Comparison of ENCODE assay signal across 10 mouse cellular contexts in genomic region chr11:48852190-48852589, GRCm38 (mm10). TPM values are rescaled to one million over a fixed set of nuclear protein-coding genes. Genes with fewer than 3 reads are reported as not detected.
A peak's percentile ranks its signal among the peaks of the same experiment; 100 is the strongest.
DNase-seq lines count a peak whose midpoint lies in the region; ATAC-seq and TF ChIP-seq lines count a peak whose summit lies in the region.
"Had no signal": no experiment of that assay in that cellular context is flagged by ENCODE, and none has a peak within 500 bp of the region (broad histone marks: within the 10 kb centered on the region; RNA-seq: fewer than 3 reads in every experiment).

No protein-coding gene starts in this region.

- no peak overlapping the region for H3K27ac ChIP-seq in lung, embryonic 14.5 days (ENCODE audit: low read depth)
- no peak overlapping the region for H3K27ac ChIP-seq in hindbrain, postnatal 0 days
- H3K27ac ChIP-seq in neural tube, embryonic 14.5 days (ENCODE audit: low read depth, low read length), result no peak overlapping the region

- peaks cover 6% of the 10 kb centered on the region for H3K9me3 ChIP-seq in erythroblast, embryonic 14.5 days (ENCODE audit: control insufficient read depth, low read length)
- H3K9me3 ChIP-seq in lung, embryonic 14.5 days (ENCODE audit: low read depth, low read length), result no peaks in the 10 kb centered on the region
- no peaks in the 10 kb centered on the region for H3K9me3 ChIP-seq in hindbrain, postnatal 0 days (ENCODE audit: low read length)
- H3K9me3 ChIP-seq in neural tube, embryonic 14.5 days (ENCODE audit: control insufficient read depth, low read length), result no peaks in the 10 kb centered on the region

- DNase-seq in lung, embryonic 14.5 days, result no peak
- DNase-seq in lung, adult 18-20 months, result no peak
- no peak for DNase-seq in hindbrain, postnatal 0 days (ENCODE audit: low spot score)
- DNase-seq in adipocyte (ENCODE audit: low spot score), result no peak
- DNase-seq in thymus, postnatal 36 days, result no peak
- DNase-seq: layer of hippocampus, adult 9-11 months had no signal

- WGBS in lung, embryonic 14.5 days, result 76% methylated on average over 4 of the region's 4 CpGs
- WGBS in hindbrain, postnatal 0 days, result 73% methylated on average over 4 of the region's 4 CpGs
- 85% methylated on average over 4 of the region's 4 CpGs for WGBS in neural tube, embryonic 14.5 days

- no peaks in the 10 kb centered on the region for H3K36me3 ChIP-seq in erythroblast, embryonic 14.5 days (ENCODE audit: control insufficient read depth)
- H3K36me3 ChIP-seq in lung, embryonic 14.5 days (ENCODE audit: insufficient read depth), result no peaks in the 10 kb centered on the region
- H3K36me3 ChIP-seq in hindbrain, postnatal 0 days (ENCODE audit: insufficient read depth, low read length), result no peaks in the 10 kb centered on the region
- no peaks in the 10 kb centered on the region for H3K36me3 ChIP-seq in neural tube, embryonic 14.5 days (ENCODE audit: control insufficient read depth, insufficient read depth, low read length)

- no peak for TF ChIP-seq CTCF in lung, embryonic 14.5 days (IDR thresholded peaks at IDR 0.05; ENCODE audit: low read depth)
- no peak for TF ChIP-seq CTCF in hindbrain, postnatal 0 days (IDR thresholded peaks at IDR 0.05; ENCODE audit: low read depth)

- peak overlapping the region; percentile 92; the same call in 1 of the 2 replicates for H3K4me2 ChIP-seq in lung, embryonic 14.5 days
- H3K4me2 ChIP-seq in hindbrain, postnatal 0 days (ENCODE audit: low read depth, low read length), result peak overlapping the region; percentile 80
- peak overlapping the region; percentile 74; the same call in 1 of the 2 replicates for H3K4me2 ChIP-seq in neural tube, embryonic 14.5 days (ENCODE audit: low read depth, low read length)

- no peak overlapping the region for H3K9ac ChIP-seq in lung, embryonic 14.5 days
- no peak overlapping the region for H3K9ac ChIP-seq in hindbrain, postnatal 0 days (replicated peaks; ENCODE audit: low read length)
- H3K9ac ChIP-seq in neural tube, embryonic 14.5 days (replicated peaks; ENCODE audit: low read depth, low read length), result no peak overlapping the region; the same call in 1 of the 2 replicates

- peaks cover 47% of the 10 kb centered on the region for H3K4me1 ChIP-seq in erythroblast, embryonic 14.5 days (ENCODE audit: control insufficient read depth)
- no peaks in the 10 kb centered on the region for H3K4me1 ChIP-seq in lung, embryonic 14.5 days (ENCODE audit: insufficient read depth)
- peaks cover 7% of the 10 kb centered on the region for H3K4me1 ChIP-seq in hindbrain, postnatal 0 days (ENCODE audit: insufficient read depth, low read length)
- H3K4me1 ChIP-seq in neural tube, embryonic 14.5 days (ENCODE audit: control insufficient read depth, insufficient read depth, low read length), result peaks cover 14% of the 10 kb centered on the region

- peak overlapping the region; percentile 76 for H3K4me3 ChIP-seq in erythroblast, embryonic 14.5 days (replicated peaks)
- H3K4me3 ChIP-seq in lung, embryonic 14.5 days (ENCODE audit: low read depth, low read length), result no peak overlapping the region
- H3K4me3 ChIP-seq in hindbrain, postnatal 0 days (ENCODE audit: low read length), result peak overlapping the region; percentile 52; the same call in 1 of the 2 replicates
- H3K4me3 ChIP-seq in neural tube, embryonic 14.5 days (ENCODE audit: low read depth, low read length), result peak overlapping the region; percentile 54

- peaks cover 37% of the 10 kb centered on the region for H3K27me3 ChIP-seq in erythroblast, embryonic 14.5 days (ENCODE audit: control insufficient read depth)
- no peaks in the 10 kb centered on the region for H3K27me3 ChIP-seq in lung, embryonic 14.5 days (ENCODE audit: insufficient read depth, low read length)
- no peaks in the 10 kb centered on the region for H3K27me3 ChIP-seq in hindbrain, postnatal 0 days (ENCODE audit: insufficient read depth, low read length)
- H3K27me3 ChIP-seq in neural tube, embryonic 14.5 days (ENCODE audit: control insufficient read depth, insufficient read depth, low read length), result no peaks in the 10 kb centered on the region

- no peak for ATAC-seq in erythroblast, adult 5-6 weeks (replicated peaks; ENCODE audit: low FRiP score, poor library complexity, severe bottlenecking)
- no peak for ATAC-seq in lung, embryonic 14.5 days (ENCODE audit: insufficient read depth)
- no peak for ATAC-seq in hindbrain, postnatal 0 days
- no peak for ATAC-seq in neural tube, embryonic 14.5 days (ENCODE audit: low read depth)

RNA-seq across cellular contexts. Expression of gene Irgm1, which starts 19.3 kb away (rescaled TPM):
- 0.11 TPM in 1 of 2 replicates, not detected in the other for polyA plus RNA-seq in erythroblast, embryonic 14.5 days (2012)
- total RNA-seq in erythroblast, adult 5-6 weeks (2015; ENCODE audit: low replicate concordance), result 54.8 and 67.1 TPM in 2 replicates
- 58.3 and 69.6 TPM in 2 replicates for total RNA-seq in erythroblast, adult 5-6 weeks (2017; ENCODE audit: low replicate concordance)
- polyA plus RNA-seq in lung, embryonic 14.5 days (2014; fragmentation: Nextera tagmentation; extraction: Ambion mirVana), result 6.7 and 7.6 TPM in 2 replicates
- 5.8 and 6.0 TPM in 2 replicates for total RNA-seq in hindbrain, postnatal 0 days (2014; rRNA removed)
- polyA plus RNA-seq in hindbrain, postnatal 0 days (2015; fragmentation: Nextera tagmentation; extraction: Ambion mirVana), result 6.3 and 8.2 TPM in 2 replicates
- polyA plus RNA-seq in neural tube, embryonic 14.5 days (2014; fragmentation: Nextera tagmentation; extraction: Ambion mirVana), result 3.1 and 3.6 TPM in 2 replicates

RNA-seq across cellular contexts. Expression of gene Gm12184, which starts 25.7 kb away (rescaled TPM):
- polyA plus RNA-seq in erythroblast, embryonic 14.5 days (2012), result 4.5 and 4.6 TPM in 2 replicates
- 3.1 TPM in 1 of 2 replicates, not detected in the other for total RNA-seq in erythroblast, adult 5-6 weeks (2015; ENCODE audit: low replicate concordance)
- total RNA-seq in erythroblast, adult 5-6 weeks (2017; ENCODE audit: low replicate concordance), result 0.68 and 5.3 TPM in 2 replicates
- 11.3 and 11.8 TPM in 2 replicates for polyA plus RNA-seq in lung, embryonic 14.5 days (2014; fragmentation: Nextera tagmentation; extraction: Ambion mirVana)
- total RNA-seq in hindbrain, postnatal 0 days (2014; rRNA removed), result 20.1 and 26.4 TPM in 2 replicates
- 5.7 and 6.0 TPM in 2 replicates for polyA plus RNA-seq in hindbrain, postnatal 0 days (2015; fragmentation: Nextera tagmentation; extraction: Ambion mirVana)
- polyA plus RNA-seq in neural tube, embryonic 14.5 days (2014; fragmentation: Nextera tagmentation; extraction: Ambion mirVana), result 3.0 TPM in 2 replicates

RNA-seq across cellular contexts. Expression of gene Trim7, which starts 26.2 kb away (rescaled TPM):
- not detected in 2 replicates for polyA plus RNA-seq in erythroblast, embryonic 14.5 days (2012)
- total RNA-seq in erythroblast, adult 5-6 weeks (2015; ENCODE audit: low replicate concordance), result not detected in 2 replicates
- 0.42 TPM in 1 of 2 replicates, not detected in the other for total RNA-seq in erythroblast, adult 5-6 weeks (2017; ENCODE audit: low replicate concordance)
- polyA plus RNA-seq in lung, embryonic 14.5 days (2014; fragmentation: Nextera tagmentation; extraction: Ambion mirVana), result 0.55 and 1.4 TPM in 2 replicates
- 4.0 and 7.7 TPM in 2 replicates for total RNA-seq in hindbrain, postnatal 0 days (2014; rRNA removed)
- polyA plus RNA-seq in hindbrain, postnatal 0 days (2015; fragmentation: Nextera tagmentation; extraction: Ambion mirVana), result 3.7 TPM in 2 replicates
- polyA plus RNA-seq in neural tube, embryonic 14.5 days (2014; fragmentation: Nextera tagmentation; extraction: Ambion mirVana), result 1.5 and 2.0 TPM in 2 replicates

RNA-seq across cellular contexts. Expression of gene Trim41, which starts 35.0 kb away (rescaled TPM):
- polyA plus RNA-seq in erythroblast, embryonic 14.5 days (2012), result 2.6 and 3.9 TPM in 2 replicates
- total RNA-seq in erythroblast, adult 5-6 weeks (2015; ENCODE audit: low replicate concordance), result 3.3 and 12.7 TPM in 2 replicates
- total RNA-seq in erythroblast, adult 5-6 weeks (2017; ENCODE audit: low replicate concordance), result 17.6 and 19.5 TPM in 2 replicates
- 4.5 and 4.6 TPM in 2 replicates for polyA plus RNA-seq in lung, embryonic 14.5 days (2014; fragmentation: Nextera tagmentation; extraction: Ambion mirVana)
- 42.1 and 43.3 TPM in 2 replicates for total RNA-seq in hindbrain, postnatal 0 days (2014; rRNA removed)
- 5.5 and 7.1 TPM in 2 replicates for polyA plus RNA-seq in hindbrain, postnatal 0 days (2015; fragmentation: Nextera tagmentation; extraction: Ambion mirVana)
- 5.1 and 5.6 TPM in 2 replicates for polyA plus RNA-seq in neural tube, embryonic 14.5 days (2014; fragmentation: Nextera tagmentation; extraction: Ambion mirVana)

RNA-seq across cellular contexts. Expression of gene Gm5431, which starts 49.8 kb away (rescaled TPM):
- polyA plus RNA-seq in erythroblast, embryonic 14.5 days (2012), result not detected in 2 replicates
- total RNA-seq in erythroblast, adult 5-6 weeks (2015; ENCODE audit: low replicate concordance), result 0.42 and 3.5 TPM in 2 replicates
- 0.84 TPM in 1 of 2 replicates, not detected in the other for total RNA-seq in erythroblast, adult 5-6 weeks (2017; ENCODE audit: low replicate concordance)
- 0.17 and 0.20 TPM in 2 replicates for polyA plus RNA-seq in lung, embryonic 14.5 days (2014; fragmentation: Nextera tagmentation; extraction: Ambion mirVana)
- 0.10 and 0.18 TPM in 2 replicates for total RNA-seq in hindbrain, postnatal 0 days (2014; rRNA removed)
- polyA plus RNA-seq in hindbrain, postnatal 0 days (2015; fragmentation: Nextera tagmentation; extraction: Ambion mirVana), result 0.08 and 0.28 TPM in 2 replicates
- 0.12 and 0.22 TPM in 2 replicates for polyA plus RNA-seq in neural tube, embryonic 14.5 days (2014; fragmentation: Nextera tagmentation; extraction: Ambion mirVana)
- polyA plus RNA-seq: C2C12 had no signal
